Mouse (Mus musculus): Measurements from ENCODE around the gene Plscr3.

GRCm38 (mm10) chr11:69804652-69804940 lies 41.6 kb upstream of the Plscr3 start:
- no peak for TF ChIP-seq CTCF (conservative IDR thresholded peaks at IDR 0.05; ENCODE audit: insufficient read depth, insufficient read length, low read depth, low read length)
- TF ChIP-seq POLR2A (IDR thresholded peaks at IDR 0.05; ENCODE audit: low read depth, low read length), result no peak
